Mouse (Mus musculus) neural tube, embryonic 14.5 days (tissue): Measurements from ENCODE around the gene Hnrnpc. TPM values are rescaled to one million over a fixed set of nuclear protein-coding genes. Genes with fewer than 3 reads are reported as not detected.

ENCODE experiments used
- ATAC-seq: fragments of 200-750 bp; cut with Nextera tagmentation; 2 replicates; pipeline ENCODE4 v1.8.0; 2017; ENCODE audit warnings: low read depth, mild to moderate bottlenecking, moderate TSS enrichment, moderate library complexity
- H3K27ac ChIP-seq: fragments of 300-500 bp; sonication (generic); 2 replicates; pipeline ENCODE4 v1.5.1; 2014; ENCODE audit warnings: low read depth, mild to moderate bottlenecking, control low read depth, low read length, moderate library complexity, mixed read lengths
- H3K27me3 ChIP-seq: fragments of 300-500 bp; sonication (generic); 2 replicates; pipeline ENCODE4 v1.6.1; 2014; ENCODE audit warnings: low read length; ENCODE audit not compliant: control insufficient read depth, insufficient read depth
- H3K36me3 ChIP-seq: fragments of 300-500 bp; sonication (generic); 2 replicates; pipeline ENCODE4 v1.6.1; 2014; ENCODE audit warnings: low read length, mixed read lengths; ENCODE audit not compliant: control insufficient read depth, insufficient read depth
- H3K4me1 ChIP-seq: fragments of 300-500 bp; sonication (generic); 2 replicates; pipeline ENCODE4 v1.6.1; 2014; ENCODE audit warnings: low read length; ENCODE audit not compliant: control insufficient read depth, insufficient read depth
- H3K4me2 ChIP-seq: fragments of 300-500 bp; sonication (generic); 2 replicates; pipeline ENCODE4 v1.6.1; 2014; ENCODE audit warnings: mild to moderate bottlenecking, low read depth, low read length, control low read depth
- H3K4me3 ChIP-seq: fragments of 300-500 bp; sonication (generic); 2 replicates; pipeline ENCODE4 v1.5.1; 2014; ENCODE audit warnings: low read depth, low read length, control low read depth, mixed read lengths
- H3K9ac ChIP-seq: fragments of 300-500 bp; sonication (generic); replicated peaks from 2 replicates; pipeline ENCODE4 v1.6.1; 2014; ENCODE audit warnings: low read depth, mild to moderate bottlenecking, control low read depth, low read length, mixed read lengths
- H3K9me3 ChIP-seq: fragments of 300-500 bp; sonication (generic); 2 replicates; pipeline ENCODE4 v1.6.1; 2016; ENCODE audit warnings: low read length; ENCODE audit not compliant: control insufficient read depth
- WGBS: fragments of 180-500 bp; shearing (Covaris S2); extraction: QIAGEN DNeasy Blood & Tissue Kit; methylation state at CpG from one replicate; pipeline ENCODE4 v1.1.7; 2014; 5-methylcytosine and 5-hydroxymethylcytosine counted together
- polyA plus RNA-seq: library from polyadenylated mRNA; unstranded; fragments of >200 nt; fragmentation: Nextera tagmentation; extraction: Ambion mirVana; gene quantifications from 2 replicates; pipeline ENCODE4 v1.2.1, GENCODE M21; 2014

The Hnrnpc gene
- polyA plus RNA-seq, 1 experiment from 2014 or later, result 432 TPM

GRCm38 (mm10) chr14:52108025-52108424 lies 4.2 kb upstream of the Hnrnpc start:
- H3K4me3 ChIP-seq, result no peak overlapping the region
- H3K27me3 ChIP-seq, result no peaks in the 10 kb centered on the region
- H3K9me3 ChIP-seq, result no peaks in the 10 kb centered on the region
- H3K27ac ChIP-seq, result no peak overlapping the region
- H3K4me1 ChIP-seq, result no peaks in the 10 kb centered on the region
- H3K9ac ChIP-seq, result no peak overlapping the region
- no peak overlapping the region for H3K4me2 ChIP-seq
- ATAC-seq, result no peak
- 85% methylated on average over 2 of the region's 2 CpGs for WGBS
- H3K36me3 ChIP-seq, result no peaks in the 10 kb centered on the region

GRCm38 (mm10) chr14:52106741-52107140 lies 2.9 kb upstream of the Hnrnpc start:
- H3K4me2 ChIP-seq, result no peak overlapping the region
- H3K4me1 ChIP-seq, result peaks cover 5% of the 10 kb centered on the region
- ATAC-seq, result no peak
- no peaks in the 10 kb centered on the region for H3K9me3 ChIP-seq
- H3K27me3 ChIP-seq, result no peaks in the 10 kb centered on the region
- H3K27ac ChIP-seq, result no peak overlapping the region
- no peaks in the 10 kb centered on the region for H3K36me3 ChIP-seq
- H3K9ac ChIP-seq, result no peak overlapping the region
- WGBS, result 24% methylated on average over 10 of the region's 10 CpGs
- H3K4me3 ChIP-seq, result no peak overlapping the region

- no peak overlapping the region for H3K27ac ChIP-seq
- H3K9me3 ChIP-seq, result no peaks in the 10 kb centered on the region
- WGBS, result 73% methylated on average over 2 of the region's 2 CpGs
- H3K27me3 ChIP-seq, result no peaks in the 10 kb centered on the region
- no peaks in the 10 kb centered on the region for H3K36me3 ChIP-seq
- peaks cover 18% of the 10 kb centered on the region for H3K4me1 ChIP-seq
- H3K4me2 ChIP-seq, result no peak overlapping the region
- no peak for ATAC-seq
- H3K4me3 ChIP-seq, result no peak overlapping the region
- H3K9ac ChIP-seq, result no peak overlapping the region
Measured at GRCm38 (mm10) chr14:52105308-52105707, 1.5 kb upstream of the Hnrnpc start.

GRCm38 (mm10) chr14:52104677-52105285 lies 953 bp upstream of the Hnrnpc start:
- no peak for ATAC-seq
- peaks cover 22% of the 10 kb centered on the region for H3K4me1 ChIP-seq
- H3K4me2 ChIP-seq, result peak overlapping the region; percentile 60
- peak overlapping the region; percentile 48 for H3K9ac ChIP-seq
- no peaks in the 10 kb centered on the region for H3K36me3 ChIP-seq
- WGBS, result 37% methylated on average over 7 of the region's 7 CpGs
- peak overlapping the region; percentile 91 for H3K27ac ChIP-seq
- peak overlapping the region; percentile 32 for H3K4me3 ChIP-seq
- no peaks in the 10 kb centered on the region for H3K9me3 ChIP-seq
- no peaks in the 10 kb centered on the region for H3K27me3 ChIP-seq

- Histone ChIP-seq H3K9me3 (no peaks in the 10 kb centered on the region), H3K4me1 (peaks cover 24% of the 10 kb centered on the region), H3K4me3 (peak overlapping the region; percentile 80), H3K9ac (peak overlapping the region; percentile 98), H3K4me2 (peak overlapping the region; percentile 54), H3K36me3 (no peaks in the 10 kb centered on the region), H3K27ac (peak overlapping the region; percentile 95), H3K27me3 (no peaks in the 10 kb centered on the region)
- WGBS, result under 1% methylated on average over 30 of the region's 30 CpGs
- ATAC-seq, result peak; percentile 33
Measured at GRCm38 (mm10) chr14:52103474-52103855, 363 bp downstream of the Hnrnpc start.

GRCm38 (mm10) chr14:52101285-52102157 lies 2.3 kb downstream of the Hnrnpc start:
- no peak for ATAC-seq
- H3K9me3 ChIP-seq, result no peaks in the 10 kb centered on the region
- H3K9ac ChIP-seq, result no peak overlapping the region
- 77% methylated on average over 1 of the region's 1 CpGs for WGBS
- H3K4me1 ChIP-seq, result peaks cover 24% of the 10 kb centered on the region
- no peak overlapping the region; the same call in 1 of the 2 replicates for H3K4me3 ChIP-seq
- peak overlapping the region; percentile 54; the same call in 1 of the 2 replicates for H3K4me2 ChIP-seq
- no peaks in the 10 kb centered on the region for H3K27me3 ChIP-seq
- peaks cover 7% of the 10 kb centered on the region; the same call in 1 of the 2 replicates for H3K36me3 ChIP-seq
- H3K27ac ChIP-seq, result no peak overlapping the region

- no peak overlapping the region for H3K4me3 ChIP-seq
- peak overlapping the region; percentile 54 for H3K4me2 ChIP-seq
- WGBS, result 83% methylated on average over 5 of the region's 5 CpGs
- ATAC-seq, result no peak
- peaks cover 10% of the 10 kb centered on the region; the same call in 1 of the 2 replicates for H3K36me3 ChIP-seq
- H3K27ac ChIP-seq, result no peak overlapping the region
- no peaks in the 10 kb centered on the region for H3K27me3 ChIP-seq
- no peak overlapping the region for H3K9ac ChIP-seq
- peaks cover 24% of the 10 kb centered on the region for H3K4me1 ChIP-seq
- H3K9me3 ChIP-seq, result no peaks in the 10 kb centered on the region
Measured at GRCm38 (mm10) chr14:52100170-52100960, 3.5 kb downstream of the Hnrnpc start.

GRCm38 (mm10) chr14:52099563-52099962 lies 4.3 kb downstream of the Hnrnpc start:
- H3K9ac ChIP-seq, result no peak overlapping the region
- H3K9me3 ChIP-seq, result no peaks in the 10 kb centered on the region
- ATAC-seq, result no peak
- H3K27me3 ChIP-seq, result no peaks in the 10 kb centered on the region
- H3K4me2 ChIP-seq, result peak overlapping the region; percentile 6; the same call in 1 of the 2 replicates
- 91% methylated on average over 2 of the region's 2 CpGs for WGBS
- H3K4me3 ChIP-seq, result no peak overlapping the region
- peaks cover 24% of the 10 kb centered on the region for H3K4me1 ChIP-seq
- H3K36me3 ChIP-seq, result peaks cover 10% of the 10 kb centered on the region; the same call in 1 of the 2 replicates
- H3K27ac ChIP-seq, result no peak overlapping the region
